Mouse (Mus musculus): ENCODE results near the gene Gm43302. TPM values are rescaled to one million over a fixed set of nuclear protein-coding genes. Genes with fewer than 3 reads are reported as not detected.

Gene Gm43302
- 0.45 TPM in 1 of 4 replicates, not detected in the others for total RNA-seq (2023; ENCODE audit: inconsistent age)

DNA sequence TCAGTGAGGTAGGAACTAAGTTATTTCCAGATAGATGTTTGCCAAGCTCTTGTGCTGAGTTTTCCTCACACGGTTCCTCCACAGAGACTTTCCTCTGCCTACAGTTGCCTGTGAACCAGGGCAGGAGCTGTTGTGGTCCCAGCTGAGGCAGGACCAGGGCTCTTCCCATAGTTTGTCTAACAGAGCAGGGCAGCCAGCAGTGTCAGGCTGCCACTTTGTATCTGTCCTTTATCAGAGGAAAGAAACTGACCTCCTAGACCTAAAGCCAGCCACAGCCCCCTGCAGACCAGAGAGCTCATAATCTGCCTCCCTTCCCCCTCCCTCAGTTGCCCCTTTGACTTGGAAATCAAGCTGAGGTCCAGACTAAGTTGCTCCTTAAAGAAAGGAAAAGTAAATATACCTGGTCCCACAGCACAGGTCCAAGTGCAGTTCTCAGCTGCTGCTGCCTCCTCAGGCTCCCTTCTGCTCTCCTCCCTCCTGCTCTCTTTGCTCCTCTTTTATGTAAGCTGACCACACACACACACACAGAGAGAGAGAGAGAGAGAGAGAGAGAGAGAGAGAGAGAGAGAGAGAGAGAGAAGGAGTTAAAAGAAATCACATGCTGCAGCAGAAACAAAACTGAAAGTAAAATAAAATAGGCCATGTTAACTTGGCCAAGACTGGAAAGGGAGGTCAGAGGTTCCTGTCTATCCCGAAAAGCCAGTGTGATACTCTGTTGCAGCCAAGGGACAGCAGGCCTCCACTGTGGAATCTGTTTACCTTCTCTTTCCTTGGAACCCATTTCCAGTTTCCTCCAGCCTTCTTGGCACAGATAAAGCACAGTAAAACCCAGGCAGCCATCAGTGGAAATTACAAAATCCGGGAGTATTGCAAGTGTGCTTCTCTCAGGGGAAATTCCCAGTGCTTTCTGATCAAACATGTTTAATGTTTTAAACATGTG is at the start of gene Gm43302, which contains the start of gene Gbp6:
Gene Gm43302, minus strand, starts transcription at position 470 of the 940 bp plus-strand sequence.
Gene Gbp6, minus strand, starts transcription at position 473 of the 940 bp plus-strand sequence.

DNA sequence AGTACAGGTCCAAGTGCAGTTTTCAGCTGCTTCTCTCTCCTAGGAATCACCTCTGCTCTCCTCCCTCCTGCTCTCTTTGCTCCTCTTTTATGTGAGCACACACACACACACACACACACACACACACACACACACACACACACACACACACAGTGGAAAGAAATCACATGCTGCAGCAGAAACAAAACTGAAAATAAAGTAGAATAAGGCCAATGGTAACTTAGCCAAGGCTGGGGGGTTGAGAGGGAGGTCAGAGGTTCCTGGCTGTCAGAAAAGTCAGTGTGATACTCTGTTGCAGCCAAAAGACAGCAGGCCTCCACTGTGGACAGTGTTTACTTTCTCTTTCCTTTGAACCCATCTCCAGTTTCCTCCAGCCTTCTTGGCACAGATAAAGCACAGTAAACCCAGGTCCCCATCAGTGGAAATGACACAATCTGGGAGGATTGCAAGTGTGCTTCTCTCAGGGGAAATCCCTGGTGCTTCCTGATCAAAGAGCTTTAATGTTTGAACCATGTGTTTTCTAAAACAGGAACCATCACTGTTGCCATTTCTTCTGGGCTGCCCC is 53.9 kb downstream of the Gm43302 start, which contains the start of gene Gbp10:
Gene Gbp10, minus strand, starts transcription at position 51 of the 565 bp plus-strand sequence.

Other genes with a start within 250 kb of the Gm43302 start
- gene Gbp9, start 154.2 kb downstream of the Gm43302 start, total RNA-seq (2023; ENCODE audit: inconsistent age): 88.6 to 117 TPM (median 110 TPM) in 4 replicates
- 16.5 to 20.5 TPM (median 19.0 TPM) in 4 replicates for gene Gbp8, start 154.2 kb downstream of the Gm43302 start, total RNA-seq (2023; ENCODE audit: inconsistent age)
- 71.6 to 100 TPM (median 77.2 TPM) in 4 replicates for gene Gbp4, start 154.1 kb downstream of the Gm43302 start, total RNA-seq (2023; ENCODE audit: inconsistent age)
- gene Gbp10, start 54.2 kb downstream of the Gm43302 start, total RNA-seq (2023; ENCODE audit: inconsistent age): 0.32 to 2.9 TPM (median 1.6 TPM) in 4 replicates
- gene Gbp6, start within 50 bp of the Gm43302 start, total RNA-seq (2023; ENCODE audit: inconsistent age): 2.4 to 5.2 TPM (median 4.0 TPM) in 4 replicates
- 2.9 to 4.5 TPM (median 3.7 TPM) in 4 replicates for gene Lrrc8b, start 122.1 kb upstream of the Gm43302 start, total RNA-seq (2023; ENCODE audit: inconsistent age)
- gene Lrrc8c, start 225.7 kb upstream of the Gm43302 start, total RNA-seq (2023; ENCODE audit: inconsistent age): 58.1 to 68.8 TPM (median 64.2 TPM) in 4 replicates